Mouse (Mus musculus): Measurements from ENCODE around the gene Tulp1. TPM values are rescaled to one million over a fixed set of nuclear protein-coding genes. Genes with fewer than 3 reads are reported as not detected.

Tulp1 gene
- polyA plus RNA-seq, 1 experiment from 2014 or later: 1.5 TPM

DNA sequence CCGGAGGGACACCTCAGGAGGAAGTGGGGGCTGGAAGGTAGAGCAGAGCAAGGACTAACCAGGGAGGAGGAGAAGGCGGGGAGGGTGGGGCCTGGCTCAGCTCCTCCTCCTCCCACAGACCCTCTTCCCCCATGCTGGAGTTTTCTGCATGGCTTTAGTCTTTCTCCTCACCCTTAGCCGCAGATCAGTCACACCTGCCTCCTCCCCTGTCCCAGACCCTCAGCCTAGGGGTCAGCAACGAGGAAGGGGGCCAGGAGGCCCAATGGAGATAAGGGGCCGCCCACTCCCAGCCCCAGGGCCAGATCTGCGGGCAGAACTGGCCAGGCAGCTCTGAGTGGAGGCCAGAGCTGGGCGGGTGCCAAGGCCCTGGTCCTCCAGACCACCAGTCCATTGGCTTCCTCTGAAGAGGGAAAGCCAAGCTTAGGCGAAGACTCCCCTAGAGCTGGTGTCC lies 19.7 kb downstream of the Tulp1 start:
- Histone ChIP-seq H3K27me3 (replicated peaks; ENCODE audit: control insufficient read depth, insufficient read depth, low read length) (no peaks in the 10 kb centered on the region), H3K27ac (ENCODE audit: low read length) (no peak overlapping the region), H3K4me1 (replicated peaks; ENCODE audit: control insufficient read depth, insufficient read depth, low read length) (peaks cover 31% of the 10 kb centered on the region), H3K9ac (replicated peaks; ENCODE audit: low read depth, low read length) (no peak overlapping the region; the same call in 1 of the 2 replicates), H3K4me2 (ENCODE audit: low read length) (no peak overlapping the region), H3K4me3 (replicated peaks; ENCODE audit: low read length) (no peak overlapping the region), H3K36me3 (ENCODE audit: control insufficient read depth, insufficient read depth) (no peaks in the 10 kb centered on the region), H3K9me3 (ENCODE audit: control insufficient read depth, low read length) (no peaks in the 10 kb centered on the region)
- no peak for ATAC-seq
- WGBS: 17% methylated on average over 7 of the region's 8 CpGs

DNA sequence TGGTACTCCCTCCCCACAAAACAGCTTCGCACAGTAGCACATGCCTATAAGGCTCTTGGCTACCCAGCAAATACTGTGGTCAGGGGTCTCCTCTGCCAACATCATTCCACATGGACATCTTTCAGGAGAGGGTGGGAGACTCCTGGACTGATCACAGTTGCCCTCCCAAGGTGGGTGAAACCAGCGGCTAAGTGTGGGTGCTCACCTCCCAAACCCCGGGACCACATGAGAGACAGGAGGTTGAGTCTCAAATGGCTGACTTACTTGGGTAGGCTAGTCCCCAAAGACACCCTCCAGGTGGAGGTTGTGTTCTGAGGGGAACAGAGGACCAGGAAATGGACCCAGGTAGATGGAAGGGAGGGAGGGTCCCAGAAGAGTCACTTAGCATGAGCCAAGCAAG lies 20.4 kb downstream of the Tulp1 start:
- Histone ChIP-seq H3K27ac (ENCODE audit: low read length) (no peak overlapping the region), H3K36me3 (ENCODE audit: control insufficient read depth, insufficient read depth) (no peaks in the 10 kb centered on the region), H3K9ac (replicated peaks; ENCODE audit: low read depth, low read length) (no peak overlapping the region), H3K4me3 (replicated peaks; ENCODE audit: low read length) (no peak overlapping the region), H3K4me1 (replicated peaks; ENCODE audit: control insufficient read depth, insufficient read depth, low read length) (peaks cover 29% of the 10 kb centered on the region), H3K9me3 (ENCODE audit: control insufficient read depth, low read length) (no peaks in the 10 kb centered on the region), H3K4me2 (ENCODE audit: low read length) (no peak overlapping the region), H3K27me3 (replicated peaks; ENCODE audit: control insufficient read depth, insufficient read depth, low read length) (no peaks in the 10 kb centered on the region)
- 66% methylated on average over 3 of the region's 3 CpGs for WGBS
- ATAC-seq: no peak

DNA sequence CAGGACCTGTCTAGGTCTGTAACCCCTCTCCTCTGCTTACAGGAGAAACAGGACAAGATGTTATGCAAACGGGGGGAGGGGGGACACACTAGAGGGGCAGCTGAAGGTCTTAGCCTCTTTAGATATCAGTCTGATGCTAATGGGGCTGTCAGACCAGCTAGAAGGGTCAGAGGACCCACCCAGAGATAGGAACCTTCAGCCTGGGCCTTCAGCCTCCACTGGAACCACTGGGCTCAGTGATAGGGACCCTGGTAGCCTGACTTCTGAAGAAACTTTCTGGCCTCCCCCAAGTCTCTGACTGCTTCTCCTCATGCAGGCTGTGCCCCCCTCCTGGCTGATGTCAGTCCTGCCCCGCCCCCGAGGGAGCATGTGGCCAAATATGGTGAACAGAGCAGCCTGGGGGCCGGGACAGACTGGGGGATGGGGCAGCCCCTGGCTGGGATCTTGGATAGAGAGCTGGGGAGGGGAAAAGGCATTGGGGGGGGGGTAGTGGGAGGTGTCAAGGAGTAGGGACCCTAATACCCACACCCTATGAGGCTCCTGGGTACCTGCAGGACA lies 20.9 kb downstream of the Tulp1 start:
- no peak for ATAC-seq
- peaks cover 23% of the 10 kb centered on the region for H3K4me1 ChIP-seq (replicated peaks; ENCODE audit: control insufficient read depth, insufficient read depth, low read length)
- no peak overlapping the region for H3K4me2 ChIP-seq (ENCODE audit: low read length)
- H3K36me3 ChIP-seq (ENCODE audit: control insufficient read depth, insufficient read depth): no peaks in the 10 kb centered on the region
- no peak overlapping the region for H3K4me3 ChIP-seq (replicated peaks; ENCODE audit: low read length)
- no peak overlapping the region for H3K27ac ChIP-seq (ENCODE audit: low read length)
- H3K9ac ChIP-seq (replicated peaks; ENCODE audit: low read depth, low read length): no peak overlapping the region
- WGBS: 48% methylated on average over 4 of the region's 4 CpGs
- H3K9me3 ChIP-seq (ENCODE audit: control insufficient read depth, low read length): no peaks in the 10 kb centered on the region
- H3K27me3 ChIP-seq (replicated peaks; ENCODE audit: control insufficient read depth, insufficient read depth, low read length): no peaks in the 10 kb centered on the region

DNA sequence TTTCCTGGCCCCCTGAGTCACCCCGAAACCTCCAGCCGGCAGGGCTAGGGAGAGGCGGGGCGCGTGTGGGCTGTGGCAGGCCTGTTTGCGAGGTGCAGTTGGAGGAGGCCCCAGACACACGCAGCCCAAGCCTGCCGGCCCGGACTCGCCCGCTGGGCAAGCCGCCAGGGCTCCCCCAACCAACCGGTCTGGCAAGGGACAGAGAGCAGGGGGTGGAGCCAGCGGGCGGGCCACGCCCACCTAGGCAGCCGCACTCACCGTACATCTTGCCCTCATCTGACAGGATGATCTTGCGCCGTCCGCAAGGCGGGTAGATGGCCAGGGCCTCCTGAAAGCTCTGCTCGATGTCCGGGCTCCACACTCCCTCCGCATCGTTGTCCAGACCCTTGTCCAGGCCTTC lies 23.9 kb downstream of the Tulp1 start:
- H3K4me2 ChIP-seq (ENCODE audit: low read length): peak overlapping the region; percentile 40
- H3K9me3 ChIP-seq (ENCODE audit: control insufficient read depth, low read length): no peaks in the 10 kb centered on the region
- no peak overlapping the region for H3K27ac ChIP-seq (ENCODE audit: low read length)
- ATAC-seq: peak; percentile 63
- 4% methylated on average over 26 of the region's 26 CpGs for WGBS
- peaks cover 20% of the 10 kb centered on the region for H3K4me1 ChIP-seq (replicated peaks; ENCODE audit: control insufficient read depth, insufficient read depth, low read length)
- H3K36me3 ChIP-seq (ENCODE audit: control insufficient read depth, insufficient read depth): no peaks in the 10 kb centered on the region
- H3K9ac ChIP-seq (replicated peaks; ENCODE audit: low read depth, low read length): peak overlapping the region; percentile 27
- H3K4me3 ChIP-seq (replicated peaks; ENCODE audit: low read length): peak overlapping the region; percentile 20
- H3K27me3 ChIP-seq (replicated peaks; ENCODE audit: control insufficient read depth, insufficient read depth, low read length): no peaks in the 10 kb centered on the region

DNA sequence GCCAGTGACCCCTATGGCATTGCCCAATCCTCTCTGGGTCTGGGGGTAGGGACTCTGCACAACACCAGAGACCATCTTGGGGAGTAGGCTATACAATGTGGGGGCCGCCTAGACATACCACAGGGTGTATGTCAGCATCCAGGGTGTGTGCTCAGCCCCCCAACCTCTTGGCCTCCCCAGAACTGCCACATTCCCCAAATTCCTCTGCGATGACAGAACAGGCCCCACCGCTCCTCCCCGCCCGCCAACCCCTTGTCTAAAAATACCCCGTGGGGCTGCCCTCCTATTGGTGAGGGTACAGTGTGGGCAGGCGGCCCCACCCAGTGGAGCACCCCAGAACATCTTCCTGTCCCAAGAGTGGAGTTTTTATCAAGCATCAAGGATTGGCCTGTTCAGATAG lies 24.4 kb downstream of the Tulp1 start:
- no peaks in the 10 kb centered on the region for H3K9me3 ChIP-seq (ENCODE audit: control insufficient read depth, low read length)
- H3K4me3 ChIP-seq (replicated peaks; ENCODE audit: low read length): no peak overlapping the region
- H3K27ac ChIP-seq (ENCODE audit: low read length): no peak overlapping the region
- 70% methylated on average over 7 of the region's 7 CpGs for WGBS
- peak; percentile 21; the same call in 1 of the 2 replicates for ATAC-seq
- H3K36me3 ChIP-seq (ENCODE audit: control insufficient read depth, insufficient read depth): no peaks in the 10 kb centered on the region
- no peaks in the 10 kb centered on the region for H3K27me3 ChIP-seq (replicated peaks; ENCODE audit: control insufficient read depth, insufficient read depth, low read length)
- H3K4me2 ChIP-seq (ENCODE audit: low read length): no peak overlapping the region
- peaks cover 18% of the 10 kb centered on the region for H3K4me1 ChIP-seq (replicated peaks; ENCODE audit: control insufficient read depth, insufficient read depth, low read length)
- H3K9ac ChIP-seq (replicated peaks; ENCODE audit: low read depth, low read length): peak overlapping the region; percentile 27; the same call in 1 of the 2 replicates

DNA sequence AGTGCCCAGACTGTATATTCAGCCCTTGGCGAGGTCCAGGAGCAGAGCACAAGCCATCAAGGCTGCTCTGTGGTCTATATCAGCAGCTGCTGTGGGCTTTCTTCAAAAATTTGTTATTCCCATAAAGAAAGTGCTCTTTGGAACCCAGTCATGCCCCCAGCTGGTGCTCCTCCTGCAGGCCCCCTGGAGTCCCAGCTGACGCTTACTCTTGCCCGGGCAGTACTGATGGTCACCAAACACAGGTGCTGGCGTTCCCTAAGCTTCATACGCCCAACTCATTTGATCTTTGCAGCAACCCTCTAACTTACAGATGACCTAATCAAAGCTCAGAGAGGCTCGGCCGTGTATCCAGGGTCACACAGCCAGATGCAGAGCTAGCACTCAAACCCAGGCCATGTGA lies 27.5 kb downstream of the Tulp1 start:
- Histone ChIP-seq H3K27me3 (replicated peaks; ENCODE audit: control insufficient read depth, insufficient read depth, low read length) (no peaks in the 10 kb centered on the region), H3K36me3 (ENCODE audit: control insufficient read depth, insufficient read depth) (no peaks in the 10 kb centered on the region), H3K9me3 (ENCODE audit: control insufficient read depth, low read length) (no peaks in the 10 kb centered on the region), H3K9ac (replicated peaks; ENCODE audit: low read depth, low read length) (no peak overlapping the region), H3K4me2 (ENCODE audit: low read length) (no peak overlapping the region), H3K27ac (ENCODE audit: low read length) (no peak overlapping the region), H3K4me1 (replicated peaks; ENCODE audit: control insufficient read depth, insufficient read depth, low read length) (peaks cover 9% of the 10 kb centered on the region), H3K4me3 (replicated peaks; ENCODE audit: low read length) (no peak overlapping the region)
- ATAC-seq: no peak
- 94% methylated on average over 7 of the region's 7 CpGs for WGBS

DNA sequence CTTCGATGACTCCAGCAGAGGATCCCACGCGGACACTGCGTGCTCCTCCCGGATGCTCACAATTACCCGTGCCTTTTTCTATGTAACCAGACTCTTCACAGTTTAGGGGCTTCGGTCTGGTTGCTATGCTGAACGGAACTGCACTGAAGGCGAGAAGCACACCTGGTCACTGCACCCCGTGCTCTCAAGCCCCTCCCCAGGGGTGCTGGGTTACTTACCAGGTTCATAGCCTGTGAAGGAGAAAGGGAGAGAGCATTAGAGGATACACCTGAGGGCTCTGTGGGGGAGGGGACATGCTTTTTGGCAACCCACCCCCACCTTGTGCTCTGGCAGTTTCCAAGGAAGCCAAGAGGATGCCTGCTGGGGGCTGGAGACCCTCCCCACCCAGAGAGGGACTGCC lies 29.8 kb downstream of the Tulp1 start:
- H3K27ac ChIP-seq (ENCODE audit: low read length): no peak overlapping the region
- 0 out of 2 replicates have a peak, but pooled peaks cover 5% of the 10 kb centered on the region for H3K36me3 ChIP-seq (ENCODE audit: control insufficient read depth, insufficient read depth)
- no peaks in the 10 kb centered on the region for H3K9me3 ChIP-seq (ENCODE audit: control insufficient read depth, low read length)
- H3K27me3 ChIP-seq (replicated peaks; ENCODE audit: control insufficient read depth, insufficient read depth, low read length): no peaks in the 10 kb centered on the region
- no peak overlapping the region for H3K4me3 ChIP-seq (replicated peaks; ENCODE audit: low read length)
- WGBS: 81% methylated on average over 10 of the region's 10 CpGs
- no peak overlapping the region for H3K9ac ChIP-seq (replicated peaks; ENCODE audit: low read depth, low read length)
- no peaks in the 10 kb centered on the region for H3K4me1 ChIP-seq (replicated peaks; ENCODE audit: control insufficient read depth, insufficient read depth, low read length)
- H3K4me2 ChIP-seq (ENCODE audit: low read length): no peak overlapping the region
- ATAC-seq: no peak

DNA sequence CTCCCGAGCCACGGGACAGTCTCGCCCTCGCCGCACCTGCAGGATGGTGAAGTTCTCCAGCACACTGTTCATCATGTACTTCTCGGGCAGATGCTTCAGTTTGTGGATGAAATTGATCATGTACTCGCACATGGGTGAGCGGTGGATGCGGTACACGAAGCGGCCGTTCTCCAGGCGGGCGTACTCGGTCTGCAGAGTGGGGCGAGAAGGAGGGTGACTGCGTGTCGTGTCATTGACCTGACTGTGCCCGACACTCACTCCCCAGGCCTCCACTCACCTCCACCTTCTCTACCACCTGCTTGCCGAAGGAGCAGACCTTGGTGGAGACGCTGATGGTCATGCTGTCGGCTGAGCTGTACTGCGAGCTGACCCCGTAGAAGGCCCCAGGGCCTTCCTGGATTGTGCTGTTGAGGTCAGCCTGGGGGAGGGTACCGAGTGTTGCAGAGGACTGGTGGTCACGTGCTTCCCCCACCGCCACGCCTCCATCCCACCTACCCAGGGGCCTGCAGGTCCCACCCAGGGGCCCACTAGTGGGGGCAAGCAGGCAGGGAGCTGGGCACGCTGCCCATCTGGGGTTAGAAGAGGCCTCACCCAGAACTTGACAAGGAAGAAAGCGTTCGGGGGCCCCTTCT lies 32.0 kb downstream of the Tulp1 start:
- Histone ChIP-seq H3K27me3 (replicated peaks; ENCODE audit: control insufficient read depth, insufficient read depth, low read length) (no peaks in the 10 kb centered on the region), H3K4me1 (replicated peaks; ENCODE audit: control insufficient read depth, insufficient read depth, low read length) (peaks cover 12% of the 10 kb centered on the region), H3K4me3 (replicated peaks; ENCODE audit: low read length) (no peak overlapping the region), H3K27ac (ENCODE audit: low read length) (no peak overlapping the region), H3K36me3 (ENCODE audit: control insufficient read depth, insufficient read depth) (peaks cover 5% of the 10 kb centered on the region; the same call in 1 of the 2 replicates), H3K9ac (replicated peaks; ENCODE audit: low read depth, low read length) (no peak overlapping the region), H3K4me2 (ENCODE audit: low read length) (no peak overlapping the region), H3K9me3 (ENCODE audit: control insufficient read depth, low read length) (no peaks in the 10 kb centered on the region)
- no peak for ATAC-seq
- 62% methylated on average over 31 of the region's 31 CpGs for WGBS

DNA sequence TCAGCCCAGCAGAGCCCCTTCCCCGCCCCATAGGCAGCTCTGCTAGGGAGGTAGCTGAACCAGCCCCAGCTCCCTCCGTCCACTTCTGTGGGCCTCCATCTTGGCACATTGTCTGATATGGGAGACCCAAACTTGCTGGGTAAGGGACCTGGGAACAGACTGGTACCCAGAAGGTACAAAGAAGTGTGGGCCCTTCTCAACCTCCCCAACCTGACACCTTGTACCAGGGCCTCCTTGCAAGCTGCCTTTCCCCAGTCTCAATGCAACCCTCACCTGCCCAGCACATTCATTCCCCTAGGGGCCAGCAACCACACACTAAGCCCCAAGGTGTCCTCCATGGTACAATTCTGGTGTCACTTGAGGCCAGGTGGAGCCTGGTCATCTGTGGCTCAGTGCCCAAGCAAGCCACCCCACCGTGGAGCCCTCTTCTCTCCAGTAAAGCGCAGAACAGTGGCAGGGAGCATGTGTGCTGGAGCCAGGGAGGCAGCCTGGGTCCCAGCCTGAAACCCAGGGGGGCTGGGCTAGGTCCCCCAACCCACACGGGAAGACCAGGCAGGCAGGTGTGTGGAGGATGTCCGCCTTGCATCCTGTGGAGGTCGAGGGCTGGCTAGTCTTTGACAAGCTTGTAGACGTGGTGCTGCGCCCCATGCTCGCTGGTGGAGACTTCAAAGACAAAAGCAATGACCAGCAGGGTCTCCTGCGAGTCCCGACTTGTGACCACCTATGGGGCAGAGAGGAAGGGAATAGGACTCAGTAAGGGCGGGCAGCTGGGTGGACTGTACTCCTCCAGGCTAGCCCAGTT lies 32.7 kb downstream of the Tulp1 start:
- peaks cover 5% of the 10 kb centered on the region; the same call in 1 of the 2 replicates for H3K36me3 ChIP-seq (ENCODE audit: control insufficient read depth, insufficient read depth)
- H3K9me3 ChIP-seq (ENCODE audit: control insufficient read depth, low read length): no peaks in the 10 kb centered on the region
- H3K4me2 ChIP-seq (ENCODE audit: low read length): no peak overlapping the region
- H3K4me3 ChIP-seq (replicated peaks; ENCODE audit: low read length): no peak overlapping the region
- peaks cover 18% of the 10 kb centered on the region for H3K4me1 ChIP-seq (replicated peaks; ENCODE audit: control insufficient read depth, insufficient read depth, low read length)
- no peaks in the 10 kb centered on the region for H3K27me3 ChIP-seq (replicated peaks; ENCODE audit: control insufficient read depth, insufficient read depth, low read length)
- 47% methylated on average over 13 of the region's 13 CpGs for WGBS
- H3K9ac ChIP-seq (replicated peaks; ENCODE audit: low read depth, low read length): no peak overlapping the region
- H3K27ac ChIP-seq (ENCODE audit: low read length): no peak overlapping the region
- ATAC-seq: no peak

All from forebrain, embryonic 16.5 days (tissue).